Mouse (Mus musculus) embryonic facial prominence, embryonic 11.5 days (tissue): ENCODE data around the gene Rgl1. TPM values are rescaled to one million over a fixed set of nuclear protein-coding genes. Genes with fewer than 3 reads are reported as not detected.
A peak's percentile ranks its signal among the peaks of the same experiment; 100 is the strongest.
"Not testable (repeated sequence)": the region's sequence is repeated elsewhere in the genome, so short reads cannot be mapped to it uniquely, and the experiment has no call there.

Experiments
- ATAC-seq: fragments of 200-750 bp; cut with Nextera tagmentation; replicated peaks from 2 replicates; pipeline ENCODE4 v1.8.0; 2017; ENCODE audit warnings: low read depth; ENCODE audit not compliant: insufficient number of reproducible peaks, low FRiP score, low TSS enrichment
- DNase-seq: peaks from one replicate; pipeline ENCODE4 v3.0.0-alpha.2; 2015; ENCODE audit warnings: low spot score
- H3K27ac ChIP-seq: fragments of 300-500 bp; sonication (generic); replicated peaks from 2 replicates; pipeline ENCODE4 v1.5.1; 2014; ENCODE audit warnings: mild to moderate bottlenecking, low read depth, low read length, control low read depth
- H3K27me3 ChIP-seq: fragments of 300-500 bp; sonication (generic); 2 replicates; pipeline ENCODE4 v1.6.1; 2014; ENCODE audit warnings: mild to moderate bottlenecking, low read length, moderate library complexity, mixed read lengths; ENCODE audit not compliant: control insufficient read depth, insufficient read depth
- H3K36me3 ChIP-seq: fragments of 300-500 bp; sonication (generic); replicated peaks from 2 replicates; pipeline ENCODE4 v1.6.1; 2014; ENCODE audit warnings: low read depth, mild to moderate bottlenecking, low read length, moderate library complexity, mixed read lengths; ENCODE audit not compliant: control insufficient read depth, insufficient read depth
- H3K4me1 ChIP-seq: fragments of 300-500 bp; sonication (generic); 2 replicates; pipeline ENCODE4 v1.6.1; 2014; ENCODE audit warnings: low read length, mixed read lengths; ENCODE audit not compliant: control insufficient read depth, insufficient read depth
- H3K4me2 ChIP-seq: fragments of 300-500 bp; sonication (generic); 2 replicates; pipeline ENCODE4 v1.6.1; 2014; ENCODE audit warnings: low read depth, mild to moderate bottlenecking, control low read depth, low read length, moderate library complexity
- H3K4me3 ChIP-seq: fragments of 300-500 bp; sonication (generic); 2 replicates; pipeline ENCODE4 v1.5.1; 2014; ENCODE audit warnings: low read depth, low read length, control low read depth
- H3K9ac ChIP-seq: fragments of 300-500 bp; sonication (generic); replicated peaks from 2 replicates; pipeline ENCODE4 v1.6.1; 2014; ENCODE audit warnings: mild to moderate bottlenecking, control low read depth, low read length
- H3K9me3 ChIP-seq: fragments of 300-500 bp; sonication (generic); replicated peaks from 2 replicates; pipeline ENCODE4 v1.6.1; 2016; ENCODE audit warnings: mild to moderate bottlenecking, low read length, inconsistent platforms, mixed read lengths; ENCODE audit not compliant: control insufficient read depth
- WGBS: fragments of 180-500 bp; shearing (Covaris S2); extraction: QIAGEN DNeasy Blood & Tissue Kit; methylation state at CpG from one replicate; pipeline ENCODE4 v1.1.7; 2014; 5-methylcytosine and 5-hydroxymethylcytosine counted together
- polyA plus RNA-seq: library from polyadenylated mRNA; unstranded; fragments of >200 nt; fragmentation: Nextera tagmentation; extraction: Ambion mirVana; gene quantifications from 2 replicates; pipeline ENCODE4 v1.2.1, GENCODE M21; 2014

Rgl1 gene
- polyA plus RNA-seq, 1 experiment from 2014 or later, result 26.0 TPM

GRCm38 (mm10) chr1:152791269-152791668 lies 25.1 kb upstream of the Rgl1 start:
- WGBS, result 28% methylated on average over 4 of the region's 4 CpGs
- Histone ChIP-seq H3K4me2 (no peak overlapping the region), H3K9me3 (no peaks in the 10 kb centered on the region), H3K36me3 (no peaks in the 10 kb centered on the region), H3K9ac (no peak overlapping the region), H3K27me3 (no peaks in the 10 kb centered on the region), H3K4me3 (no peak overlapping the region), H3K4me1 (no peaks in the 10 kb centered on the region; the same call in 1 of the 2 replicates), H3K27ac (no peak overlapping the region)
- ATAC-seq (no peak), DNase-seq (no peak)

- DNase-seq (no peak), ATAC-seq (no peak)
- H3K4me1 ChIP-seq, result no peaks in the 10 kb centered on the region; the same call in 1 of the 2 replicates
- no peaks in the 10 kb centered on the region for H3K9me3 ChIP-seq
- H3K4me2 ChIP-seq, result no peak overlapping the region
- no peak overlapping the region for H3K4me3 ChIP-seq
- H3K9ac ChIP-seq, result no peak overlapping the region
- 24% methylated on average over 6 of the region's 6 CpGs for WGBS
- no peak overlapping the region for H3K27ac ChIP-seq
- no peaks in the 10 kb centered on the region for H3K36me3 ChIP-seq
- no peaks in the 10 kb centered on the region for H3K27me3 ChIP-seq
These were observed 24.7 kb upstream of the Rgl1 start for GRCm38 (mm10) chr1:152790821-152791220.

DNA sequence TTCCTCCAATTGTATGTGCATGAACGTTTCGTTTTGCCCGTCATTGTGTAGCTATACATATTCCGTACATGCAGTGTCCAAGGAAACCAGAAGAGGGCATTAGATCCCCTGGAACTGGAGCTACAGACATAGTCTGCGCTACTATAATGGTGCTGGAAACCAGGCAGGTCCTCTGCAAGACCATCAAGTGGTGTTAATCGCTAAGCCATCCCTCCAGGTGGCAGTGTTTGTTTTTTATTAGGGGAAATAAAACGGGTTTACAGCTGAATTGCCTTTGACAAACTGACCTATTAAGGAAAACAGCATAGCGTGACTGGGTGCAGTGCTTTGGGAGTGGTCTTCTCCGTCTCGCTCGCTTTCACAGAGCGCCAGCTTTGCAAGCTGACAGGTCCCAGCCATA lies 24.1 kb upstream of the Rgl1 start:
- Histone ChIP-seq H3K9ac (no peak overlapping the region), H3K4me3 (no peak overlapping the region), H3K4me1 (no peaks in the 10 kb centered on the region; the same call in 1 of the 2 replicates), H3K9me3 (no peaks in the 10 kb centered on the region), H3K36me3 (no peaks in the 10 kb centered on the region), H3K27me3 (no peaks in the 10 kb centered on the region), H3K4me2 (no peak overlapping the region), H3K27ac (no peak overlapping the region)
- DNase-seq (peak; percentile 72), ATAC-seq (no peak)
- 30% methylated on average over 12 of the region's 12 CpGs for WGBS

- H3K4me2 ChIP-seq, result no peak overlapping the region
- H3K4me3 ChIP-seq, result no peak overlapping the region
- no peak for DNase-seq
- H3K27me3 ChIP-seq, result no peaks in the 10 kb centered on the region
- H3K9me3 ChIP-seq, result no peaks in the 10 kb centered on the region
- no peak for ATAC-seq
- no peaks in the 10 kb centered on the region for H3K36me3 ChIP-seq
- no peaks in the 10 kb centered on the region; the same call in 1 of the 2 replicates for H3K4me1 ChIP-seq
- WGBS, result 24% methylated on average over 4 of the region's 4 CpGs
- no peak overlapping the region for H3K27ac ChIP-seq
- no peak overlapping the region for H3K9ac ChIP-seq
These were observed 22.0 kb upstream of the Rgl1 start for GRCm38 (mm10) chr1:152788121-152788660.

DNA sequence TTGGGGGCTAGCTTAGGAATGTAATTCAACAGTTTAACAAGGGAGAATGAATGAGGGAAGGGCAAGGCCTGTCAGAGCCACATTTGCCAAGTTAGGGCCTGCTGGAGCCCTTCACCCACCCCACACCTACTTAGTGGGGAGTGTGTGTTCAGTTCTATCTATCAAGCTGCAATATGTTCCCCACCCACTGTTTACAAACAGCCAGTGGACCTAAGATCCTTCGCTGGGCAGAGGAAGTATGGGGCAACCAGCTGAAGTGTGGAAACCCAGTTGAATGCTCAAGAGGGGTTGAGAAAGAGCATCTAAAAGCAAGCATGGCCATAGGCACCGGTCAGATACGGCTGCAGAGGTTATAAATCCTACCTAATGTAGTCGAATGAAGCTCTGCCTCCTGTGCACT lies 20.8 kb upstream of the Rgl1 start:
- Histone ChIP-seq H3K9ac (no peak overlapping the region), H3K9me3 (no peaks in the 10 kb centered on the region), H3K4me3 (no peak overlapping the region), H3K4me2 (no peak overlapping the region), H3K36me3 (no peaks in the 10 kb centered on the region), H3K4me1 (no peaks in the 10 kb centered on the region; the same call in 1 of the 2 replicates), H3K27ac (no peak overlapping the region), H3K27me3 (no peaks in the 10 kb centered on the region)
- no peak for ATAC-seq
- WGBS, result 86% methylated on average over 4 of the region's 4 CpGs
- no peak for DNase-seq

DNA sequence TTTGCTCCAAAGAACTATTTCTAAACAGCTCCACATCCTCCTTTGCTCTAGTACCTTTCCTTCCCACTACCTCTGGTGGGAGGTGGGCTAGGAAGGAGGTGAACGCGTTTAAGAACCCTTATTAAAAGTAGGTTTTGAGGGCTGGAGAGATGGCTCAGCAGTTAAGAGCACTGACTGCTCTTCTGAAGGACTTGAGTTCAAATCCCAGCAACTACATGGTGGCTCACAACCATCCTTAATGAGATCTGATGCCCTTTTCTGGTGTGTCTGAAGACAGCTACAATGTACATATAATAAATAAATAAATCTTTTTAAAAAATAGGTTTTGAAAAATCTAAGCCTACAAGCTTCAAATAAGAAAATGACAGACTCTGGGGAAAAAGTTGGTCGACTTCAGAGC lies 19.3 kb upstream of the Rgl1 start:
- DNase-seq, H3K27me3 ChIP-seq, H3K4me3 ChIP-seq, H3K4me1 ChIP-seq, H3K9me3 ChIP-seq, H3K9ac ChIP-seq, H3K36me3 ChIP-seq, H3K4me2 ChIP-seq, ATAC-seq, H3K27ac ChIP-seq: not testable (repeated sequence)
- WGBS, result 89% methylated on average over 3 of the region's 3 CpGs

- no peaks in the 10 kb centered on the region for H3K4me1 ChIP-seq
- 95% methylated on average over 8 of the region's 8 CpGs for WGBS
- no peak for ATAC-seq
These were observed 18.5 kb upstream of the Rgl1 start for GRCm38 (mm10) chr1:152784620-152785019.

GRCm38 (mm10) chr1:152779071-152779737 lies 13.1 kb upstream of the Rgl1 start:
- no peak overlapping the region for H3K9ac ChIP-seq
- H3K4me1 ChIP-seq, result no peaks in the 10 kb centered on the region
- WGBS, result 39% methylated on average over 10 of the region's 10 CpGs
- H3K27ac ChIP-seq, result no peak overlapping the region
- DNase-seq (peak; percentile 67), ATAC-seq (peak; percentile 72; the same call in 1 of the 2 replicates)
- H3K27me3 ChIP-seq, result no peaks in the 10 kb centered on the region
- H3K4me3 ChIP-seq, result no peak overlapping the region
- no peaks in the 10 kb centered on the region for H3K36me3 ChIP-seq
- H3K4me2 ChIP-seq, result no peak overlapping the region
- no peaks in the 10 kb centered on the region for H3K9me3 ChIP-seq

More at GRCm38 (mm10) chr1:152784620-152785019, 18.5 kb upstream of the Rgl1 start:
- Histone ChIP-seq H3K27me3 (no peaks in the 10 kb centered on the region), H3K9me3 (no peaks in the 10 kb centered on the region), H3K36me3 (no peaks in the 10 kb centered on the region), H3K27ac (no peak overlapping the region), H3K9ac (no peak overlapping the region), H3K4me2 (no peak overlapping the region), H3K4me3 (no peak overlapping the region)
- DNase-seq, result no peak
